Mouse (Mus musculus) erythroblast, adult 5-6 weeks (primary cell): Measurements from ENCODE around the gene Evi5. TPM values are rescaled to one million over a fixed set of nuclear protein-coding genes. Genes with fewer than 3 reads are reported as not detected.
A peak's percentile ranks its signal among the peaks of the same experiment; 100 is the strongest.

Source experiments
- ATAC-seq: replicated peaks from 2 replicates; pipeline ENCODE4 v1.8.0; 2016; ENCODE audit warnings: moderate number of reproducible peaks, mild to moderate bottlenecking, moderate TSS enrichment, inconsistent platforms; ENCODE audit not compliant: poor library complexity, low FRiP score, severe bottlenecking
- total RNA-seq, 2 experiments: library from RNA; stranded (forward) in 1 of 2; stranded (reverse) in 1 of 2; fragments of 150-400 nt in 1 of 2; fragments of 200-764, 138-1000 nt in 1 of 2; gene quantifications; 2 replicates each; pipeline versions ENCODE4 v1.2.3 to v1.2.4; 2015 to 2017; ENCODE audit warnings: low replicate concordance in 2 of 2

Evi5 gene
- 520 and 561 TPM in 2 replicates for total RNA-seq (2015; ENCODE audit: low replicate concordance)
- total RNA-seq (2017; ENCODE audit: low replicate concordance): 882 and 1,043 TPM in 2 replicates

- ATAC-seq: peak; percentile 92
These were observed at the start of gene Evi5 for GRCm38 (mm10) chr5:107874561-107875260. TSS of gene Evi5 (minus strand) at chr5:107875107.

GRCm38 (mm10) chr5:107924564-107924963 is 49.7 kb upstream of the Evi5 start:
- no peak for ATAC-seq

- no peak for ATAC-seq
These were observed 47.9 kb upstream of the Evi5 start for GRCm38 (mm10) chr5:107922836-107923235.

GRCm38 (mm10) chr5:107921400-107922252 is 46.7 kb upstream of the Evi5 start:
- peak; percentile 88 for ATAC-seq

- ATAC-seq: no peak
These were observed 40.4 kb upstream of the Evi5 start for GRCm38 (mm10) chr5:107915280-107915679.

GRCm38 (mm10) chr5:107911012-107911411 is 36.1 kb upstream of the Evi5 start:
- no peak for ATAC-seq

- ATAC-seq: no peak
These were observed 35.2 kb upstream of the Evi5 start for GRCm38 (mm10) chr5:107910084-107910616.

- ATAC-seq: no peak
These were observed 34.8 kb upstream of the Evi5 start for GRCm38 (mm10) chr5:107909668-107910067.

GRCm38 (mm10) chr5:107908514-107909110 is 33.7 kb upstream of the Evi5 start:
- ATAC-seq: no peak

GRCm38 (mm10) chr5:107904325-107904724 is 29.4 kb upstream of the Evi5 start:
- ATAC-seq: no peak

- ATAC-seq: peak; percentile 26
These were observed 26.2 kb upstream of the Evi5 start for GRCm38 (mm10) chr5:107901014-107901615.

GRCm38 (mm10) chr5:107900206-107901013 is 25.5 kb upstream of the Evi5 start, which contains the start of gene Rpl5:
TSS of gene Rpl5 (plus strand) at chr5:107900502.
- ATAC-seq: peak; percentile 97

- no peak for ATAC-seq
These were observed 21.4 kb upstream of the Evi5 start for GRCm38 (mm10) chr5:107896265-107896664.

- no peak for ATAC-seq
These were observed 19.8 kb upstream of the Evi5 start for GRCm38 (mm10) chr5:107894676-107895075.

GRCm38 (mm10) chr5:107891515-107891914 is 16.6 kb upstream of the Evi5 start:
- ATAC-seq: peak; percentile 84

- no peak for ATAC-seq
These were observed 15.3 kb upstream of the Evi5 start for GRCm38 (mm10) chr5:107889994-107890888.

GRCm38 (mm10) chr5:107880710-107881109 is 5.8 kb upstream of the Evi5 start:
- ATAC-seq: no peak

GRCm38 (mm10) chr5:107877053-107877452 is 2.1 kb upstream of the Evi5 start:
- no peak for ATAC-seq
